In genomic region chr3:73707461-73708409, GRCm38 (mm10) we compare ENCODE assay signal across 8 mouse cellular contexts. TPM values are rescaled to one million over a fixed set of nuclear protein-coding genes. Genes with fewer than 3 reads are reported as not detected.
DNase-seq lines count a peak whose midpoint lies in the region; ATAC-seq and TF ChIP-seq lines count a peak whose summit lies in the region.

No protein-coding gene starts in this region.

- H3K9ac ChIP-seq in hindbrain, embryonic 15.5 days: peak overlapping the region; percentile 18

- peak overlapping the region; percentile 72 for H3K27ac ChIP-seq in gastrocnemius, adult 2 months
- no peak overlapping the region for H3K27ac ChIP-seq in hindbrain, embryonic 15.5 days (replicated peaks)
- peak overlapping the region; percentile 48 for H3K27ac ChIP-seq in small intestine, adult 2 months (ENCODE audit: insufficient read depth, low read depth, low read length)

- H3K4me2 ChIP-seq in hindbrain, embryonic 15.5 days: peak overlapping the region; percentile 83

- H3K4me3 ChIP-seq in gastrocnemius, adult 2 months: peak overlapping the region; percentile 68
- H3K4me3 ChIP-seq in hindbrain, embryonic 15.5 days: peak overlapping the region; percentile 36
- H3K4me3 ChIP-seq in small intestine, adult 2 months (ENCODE audit: low read depth, low read length): peak overlapping the region; percentile 75

- H3K9me3 ChIP-seq in hindbrain, embryonic 15.5 days: no peaks in the 10 kb centered on the region

- DNase-seq in Muller cell, postnatal 12 days (ENCODE audit: inconsistent ontology term): peak; percentile 84
- peak; percentile 43 to 52 for DNase-seq in cerebellum, postnatal 14 days
- DNase-seq in gastrocnemius, adult 2 months: peak; percentile 83
- peak; percentile 7 to 19 for DNase-seq in left cerebral cortex, adult 8-10 months (ENCODE audit: low spot score in 2 of 2)
- peak; percentile 74 to 85 for DNase-seq in lung, postnatal 4 days
- DNase-seq in spleen, adult 18-20 months: no peak

- H3K36me3 ChIP-seq in hindbrain, embryonic 15.5 days: no peaks in the 10 kb centered on the region
- 0 out of 2 replicates have a peak, but pooled peaks cover 1% of the 10 kb centered on the region for H3K36me3 ChIP-seq in small intestine, adult 2 months (ENCODE audit: control insufficient read depth, insufficient read depth, low read length)

- 0 out of 2 replicates have a peak, but pooled peaks cover 3% of the 10 kb centered on the region for H3K4me1 ChIP-seq in hindbrain, embryonic 15.5 days (replicated peaks)
- H3K4me1 ChIP-seq in small intestine, adult 2 months (ENCODE audit: control insufficient read depth, insufficient read depth, insufficient read length, low read length): no peaks in the 10 kb centered on the region

- TF ChIP-seq CTCF in gastrocnemius, adult 2 months (IDR thresholded peaks at IDR 0.05): no peak
- no peak for TF ChIP-seq CTCF in small intestine, adult 2 months (IDR thresholded peaks at IDR 0.05; ENCODE audit: extremely low read depth, insufficient read length, insufficient replicate concordance, low read depth, low read length)

- H3K27me3 ChIP-seq in hindbrain, embryonic 15.5 days: no peaks in the 10 kb centered on the region
- H3K27me3 ChIP-seq in small intestine, adult 2 months (ENCODE audit: control insufficient read depth, insufficient read depth, low read length): no peaks in the 10 kb centered on the region

- ATAC-seq in hindbrain, embryonic 15.5 days (ENCODE audit: low FRiP score, low read depth): peak; percentile 81

- intact Hi-C loops in gastrocnemius, adult 2 months (cut with DNase I): no loop called here

- peak; percentile 59; the same call in 1 of the 2 replicates for TF ChIP-seq POLR2A in small intestine, adult 2 months (IDR thresholded peaks at IDR 0.05; ENCODE audit: low read depth, low read length)

- 20% methylated on average over 20 of the region's 20 CpGs for WGBS in hindbrain, embryonic 15.5 days
- 10% methylated on average over 20 of the region's 20 CpGs for WGBS in small intestine, adult 2 months

RNA-seq across cellular contexts. Expression of gene Bche, which starts 0.5 kb away (rescaled TPM):
- total RNA-seq in gastrocnemius, adult 2 months (2021): 1 to 10 TPM in 1 of 2 experiments, under 1 TPM in 1; 0.94 to 2.2 TPM
- polyA plus RNA-seq in hindbrain, embryonic 15.5 days (2015; fragmentation: Nextera tagmentation; extraction: Ambion mirVana): 2.2 and 2.3 TPM in 2 replicates
- total RNA-seq in left cerebral cortex, adult 8-10 months (2022): 1 to 10 TPM; 3.3 to 4.2 (median 3.8) TPM
- polyA plus RNA-seq in small intestine, adult 2 months (2012; rRNA removed): 1.9 and 2.7 TPM in 2 replicates

Comparison
In these comparisons a context has a peak if more than half of its experiments do, and no peak if none do; other contexts are left out.
1. DNase-seq: peak in Muller cell, postnatal 12 days (single experiment), cerebellum, postnatal 14 days (2 of 2), gastrocnemius, adult 2 months (single experiment), left cerebral cortex, adult 8-10 months (2 of 2) and lung, postnatal 4 days (2 of 2); none in spleen, adult 18-20 months (0 of 2).
2. Peak in every context shown above with its lines, with median percentiles within 50 percentile points of each other: H3K4me3 ChIP-seq.